Mouse (Mus musculus): Measurements from ENCODE around the gene Brat1.

The Brat1 gene

GRCm38 (mm10) chr5:140741040-140741439 is 36.2 kb downstream of the Brat1 start:
- in situ Hi-C loops (cut with MboI; ENCODE audit: low sequenced_read_pairs) = no loop called here

- in situ Hi-C loops (cut with MboI; ENCODE audit: low sequenced_read_pairs) = no loop called here
Measured at GRCm38 (mm10) chr5:140741877-140742276, 37.1 kb downstream of the Brat1 start.

- in situ Hi-C loops (cut with MboI; ENCODE audit: low sequenced_read_pairs) = no loop called here
Measured at GRCm38 (mm10) chr5:140743706-140744131, 38.9 kb downstream of the Brat1 start.

- in situ Hi-C loops (cut with MboI; ENCODE audit: low sequenced_read_pairs) = no loop called here
Measured at GRCm38 (mm10) chr5:140748425-140748824, 43.6 kb downstream of the Brat1 start.

GRCm38 (mm10) chr5:140749062-140749875 is 44.5 kb downstream of the Brat1 start:
- in situ Hi-C loops (cut with MboI; ENCODE audit: low sequenced_read_pairs) = no loop called here

- in situ Hi-C loops (cut with MboI; ENCODE audit: low sequenced_read_pairs) = no loop called here
Measured at GRCm38 (mm10) chr5:140750925-140751324, 46.1 kb downstream of the Brat1 start.

GRCm38 (mm10) chr5:140752041-140752440 is 47.2 kb downstream of the Brat1 start:
- in situ Hi-C loops (cut with MboI; ENCODE audit: low sequenced_read_pairs) = no loop called here

- in situ Hi-C loops (cut with MboI; ENCODE audit: low sequenced_read_pairs) = no loop called here
Measured at GRCm38 (mm10) chr5:140752639-140753038, 47.8 kb downstream of the Brat1 start.

GRCm38 (mm10) chr5:140753223-140753622 is 48.4 kb downstream of the Brat1 start:
- in situ Hi-C loops (cut with MboI; ENCODE audit: low sequenced_read_pairs) = no loop called here

- in situ Hi-C loops (cut with MboI; ENCODE audit: low sequenced_read_pairs) = no loop called here
Measured at GRCm38 (mm10) chr5:140758864-140759263, 54.1 kb downstream of the Brat1 start.

GRCm38 (mm10) chr5:140762540-140762939 is 57.7 kb downstream of the Brat1 start:
- in situ Hi-C loops (cut with MboI; ENCODE audit: low sequenced_read_pairs) = no loop called here

- in situ Hi-C loops (cut with MboI; ENCODE audit: low sequenced_read_pairs) = no loop called here
Measured at GRCm38 (mm10) chr5:140764921-140765613, 60.3 kb downstream of the Brat1 start.

- in situ Hi-C loops (cut with MboI; ENCODE audit: low sequenced_read_pairs) = no loop called here
Measured at GRCm38 (mm10) chr5:140766566-140766965, 61.8 kb downstream of the Brat1 start.

- in situ Hi-C loops (cut with MboI; ENCODE audit: low sequenced_read_pairs) = no loop called here
Measured at GRCm38 (mm10) chr5:140767704-140768141, 62.9 kb downstream of the Brat1 start.

- in situ Hi-C loops (cut with MboI; ENCODE audit: low sequenced_read_pairs) = no loop called here
Measured at GRCm38 (mm10) chr5:140768333-140768732, 63.5 kb downstream of the Brat1 start.

Data from CH12F3 (cell line).